Mouse (Mus musculus) urinary bladder, postnatal 10 days (tissue): ENCODE data around the gene Gm37240.
"Not testable (repeated sequence)": the region's sequence is repeated elsewhere in the genome, so short reads cannot be mapped to it uniquely, and the experiment has no call there.

ENCODE experiments used
- DNase-seq: peaks from one replicate; pipeline ENCODE4 v3.0.0; 2022; ENCODE audit warnings: low spot score

Gene Gm37240

DNA sequence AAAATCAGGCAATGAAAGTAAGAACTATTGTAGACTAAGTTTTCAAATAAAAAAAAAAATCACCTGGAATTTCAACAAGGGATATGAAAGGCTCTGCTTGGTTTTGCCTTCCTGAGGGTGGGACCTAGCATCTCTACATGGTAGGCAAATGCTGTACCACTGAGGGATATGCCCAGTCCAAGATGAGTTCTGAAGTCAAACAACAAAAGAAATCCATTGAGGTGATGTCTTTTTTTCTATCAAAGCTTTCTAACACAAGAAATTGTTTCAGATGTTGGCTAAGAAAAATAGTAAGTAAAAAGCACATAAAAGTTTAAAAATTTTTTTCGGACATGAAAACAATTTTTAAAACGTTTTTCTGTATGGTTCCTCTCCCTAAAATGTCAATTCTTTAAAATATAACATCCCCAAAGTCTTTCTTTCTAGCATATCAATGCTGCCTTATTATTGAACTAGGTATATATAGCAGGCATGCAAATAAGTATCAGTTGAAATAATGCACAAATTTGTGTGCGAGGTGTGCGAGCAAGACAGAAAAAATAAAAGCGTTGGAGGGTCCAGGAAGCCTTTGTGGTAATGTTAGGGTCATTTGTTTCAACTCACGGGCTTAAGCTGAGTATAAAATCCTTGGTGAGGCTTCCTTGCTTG lies 314.0 kb downstream of the Gm37240 start:
- no peak for DNase-seq

DNA sequence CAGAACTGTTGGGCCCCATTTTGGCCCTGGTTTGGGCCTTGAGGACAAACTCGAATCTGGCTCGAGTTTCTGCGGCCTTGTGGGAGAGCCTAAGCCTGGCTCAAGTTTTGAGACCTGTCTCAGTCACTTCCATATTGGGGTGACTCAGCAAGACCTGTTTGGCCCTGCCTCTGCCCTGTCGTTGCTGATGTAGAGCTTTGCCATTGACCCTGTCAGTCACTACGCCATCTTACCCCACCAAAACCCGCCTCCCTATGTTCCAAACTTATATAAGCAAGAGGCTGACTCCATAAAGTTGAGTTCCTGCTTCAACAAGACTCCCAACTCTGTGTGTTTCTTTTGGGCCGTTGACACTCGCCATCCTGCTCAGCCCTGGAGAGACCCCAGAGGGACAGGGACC lies 314.8 kb downstream of the Gm37240 start:
- not testable (repeated sequence) for DNase-seq

DNA sequence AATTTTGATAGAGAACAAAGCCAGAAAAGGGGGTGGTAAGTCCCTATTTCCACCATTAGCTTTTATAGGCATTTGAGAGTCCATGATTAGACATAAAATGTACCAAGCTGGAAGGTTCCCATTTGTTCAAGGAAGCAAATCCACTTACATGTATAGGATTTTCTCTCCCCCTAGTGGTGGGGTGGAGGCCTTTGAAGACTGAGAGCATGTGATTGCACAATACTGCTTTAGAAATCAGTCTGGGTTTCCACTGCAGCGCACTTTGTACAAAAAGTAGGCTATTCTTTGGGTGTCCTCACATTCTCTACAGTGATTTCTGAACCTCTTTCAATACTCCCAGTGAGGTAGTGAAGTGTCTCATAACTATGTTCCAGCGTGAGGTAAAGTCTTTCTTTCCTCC lies 316.0 kb downstream of the Gm37240 start:
- no peak for DNase-seq

DNA sequence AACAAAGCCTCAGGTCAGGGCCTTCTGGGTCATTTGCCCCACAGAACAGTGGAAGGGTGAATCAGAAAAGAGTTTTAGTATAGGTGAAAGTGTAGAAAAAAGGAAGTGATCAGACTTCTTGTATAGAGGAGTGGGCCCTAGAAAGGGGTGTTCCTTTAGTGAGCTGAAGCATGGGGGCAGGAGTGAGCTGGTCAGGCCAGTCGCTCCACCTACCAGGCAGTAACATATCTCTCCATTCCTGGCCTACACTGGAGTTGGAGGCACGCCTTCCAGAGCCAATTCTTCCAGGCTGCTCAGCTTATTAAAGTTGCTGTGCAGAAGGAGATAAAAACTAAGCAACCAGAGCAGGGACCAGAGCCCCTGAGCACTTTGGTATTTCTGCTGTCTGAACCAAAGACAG lies 322.7 kb downstream of the Gm37240 start:
- DNase-seq: no peak

DNA sequence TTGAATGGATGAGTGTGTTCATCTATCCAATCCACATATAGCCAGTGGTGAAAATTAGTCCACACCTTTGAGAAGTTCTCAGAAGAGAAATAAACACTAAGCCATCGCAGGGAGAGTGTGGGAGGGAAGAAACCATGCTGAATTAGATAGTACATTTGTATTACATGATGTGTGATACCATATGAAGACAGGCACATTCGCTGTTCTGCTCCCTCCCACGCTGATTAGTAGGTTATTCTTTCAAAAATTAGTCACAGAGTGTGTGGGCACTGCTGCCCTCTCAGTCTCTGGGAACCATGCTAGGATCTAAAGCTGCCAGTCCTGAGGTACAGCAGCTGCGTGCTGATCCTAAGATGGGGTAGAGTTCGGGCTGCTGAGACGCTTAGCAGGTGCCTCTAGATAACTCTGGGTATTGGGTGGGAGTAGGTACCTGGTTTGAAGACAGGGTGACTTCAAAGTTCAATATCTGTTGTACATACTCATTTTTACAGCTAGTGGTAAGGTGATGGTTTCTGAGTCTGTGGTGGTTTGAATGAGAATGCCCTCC lies 333.5 kb downstream of the Gm37240 start:
- no peak for DNase-seq

DNA sequence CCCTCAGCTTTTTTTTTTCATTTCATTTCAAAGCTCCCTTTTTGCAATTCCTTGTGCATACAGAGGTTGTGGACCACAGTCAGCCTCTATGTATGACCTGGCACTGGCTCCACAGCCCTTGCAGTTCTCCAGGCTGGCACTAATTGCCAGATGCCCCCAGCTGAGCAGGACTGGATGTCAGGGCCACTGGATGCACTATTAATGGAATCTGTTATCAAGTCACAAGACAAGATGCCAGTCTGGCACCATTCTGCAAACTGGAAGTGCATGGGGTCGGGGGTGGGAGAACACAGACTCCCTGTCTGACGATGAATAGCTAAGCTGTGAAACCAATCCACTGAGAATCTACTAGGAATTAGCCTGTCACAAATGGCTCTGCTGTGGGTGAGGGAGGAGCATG lies 336.0 kb downstream of the Gm37240 start:
- no peak for DNase-seq

DNA sequence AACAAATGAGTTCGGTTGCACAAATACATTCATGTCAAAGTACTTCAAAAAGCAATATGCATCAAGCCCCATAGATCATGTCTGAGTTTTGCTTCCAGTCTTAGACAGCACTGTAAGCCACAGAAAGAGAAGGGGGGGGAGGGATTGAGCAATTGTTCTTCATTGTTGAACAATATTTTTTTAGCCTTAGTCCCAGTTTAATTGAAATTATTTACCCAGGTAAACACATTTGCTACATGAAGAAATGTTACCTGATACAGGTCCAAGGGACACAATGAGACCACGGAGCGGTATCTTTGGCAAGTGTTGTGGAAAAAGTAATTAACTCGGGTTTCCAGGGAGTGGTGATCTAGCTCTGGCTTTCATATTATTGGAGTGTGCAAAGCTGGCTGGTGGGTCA lies 337.0 kb downstream of the Gm37240 start:
- DNase-seq: no peak

DNA sequence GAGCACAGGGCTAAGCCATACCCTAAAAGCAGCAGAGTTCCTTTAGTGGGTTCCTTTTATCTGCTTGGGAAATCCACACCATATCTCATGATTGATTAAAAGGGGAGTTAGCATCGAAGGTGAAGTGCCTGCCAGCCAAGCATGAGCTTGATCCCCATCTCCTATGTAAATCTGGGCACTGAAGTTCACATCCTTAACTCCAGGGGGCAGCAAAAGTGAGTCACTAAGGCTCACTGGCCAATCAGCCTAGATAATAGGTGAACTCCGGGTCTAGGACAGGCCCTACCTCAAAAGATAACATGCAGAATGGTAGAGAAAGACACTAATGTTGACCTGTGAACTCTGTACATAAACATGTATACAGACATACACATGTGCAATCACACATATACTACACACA lies 343.7 kb downstream of the Gm37240 start:
- DNase-seq: no peak

DNA sequence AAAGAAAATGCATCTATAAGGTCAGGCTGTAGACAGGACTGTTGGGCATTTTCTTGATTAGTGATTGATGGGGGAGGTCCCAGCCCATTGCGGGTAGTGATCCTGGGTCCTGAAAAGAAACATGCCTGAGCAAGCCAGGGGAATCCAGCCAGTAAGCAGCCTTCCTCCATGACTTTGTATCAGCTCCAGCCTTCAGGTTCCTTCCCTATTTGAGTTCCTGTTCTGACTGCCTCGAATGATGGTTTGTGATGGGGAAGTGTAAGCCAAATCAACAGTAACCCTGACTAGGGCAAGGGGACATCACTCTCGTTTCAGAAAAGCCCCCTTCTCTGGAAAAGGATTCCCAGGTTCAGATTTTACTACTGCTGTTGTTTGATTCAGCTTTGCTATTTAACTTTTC lies 344.6 kb downstream of the Gm37240 start:
- no peak for DNase-seq

DNA sequence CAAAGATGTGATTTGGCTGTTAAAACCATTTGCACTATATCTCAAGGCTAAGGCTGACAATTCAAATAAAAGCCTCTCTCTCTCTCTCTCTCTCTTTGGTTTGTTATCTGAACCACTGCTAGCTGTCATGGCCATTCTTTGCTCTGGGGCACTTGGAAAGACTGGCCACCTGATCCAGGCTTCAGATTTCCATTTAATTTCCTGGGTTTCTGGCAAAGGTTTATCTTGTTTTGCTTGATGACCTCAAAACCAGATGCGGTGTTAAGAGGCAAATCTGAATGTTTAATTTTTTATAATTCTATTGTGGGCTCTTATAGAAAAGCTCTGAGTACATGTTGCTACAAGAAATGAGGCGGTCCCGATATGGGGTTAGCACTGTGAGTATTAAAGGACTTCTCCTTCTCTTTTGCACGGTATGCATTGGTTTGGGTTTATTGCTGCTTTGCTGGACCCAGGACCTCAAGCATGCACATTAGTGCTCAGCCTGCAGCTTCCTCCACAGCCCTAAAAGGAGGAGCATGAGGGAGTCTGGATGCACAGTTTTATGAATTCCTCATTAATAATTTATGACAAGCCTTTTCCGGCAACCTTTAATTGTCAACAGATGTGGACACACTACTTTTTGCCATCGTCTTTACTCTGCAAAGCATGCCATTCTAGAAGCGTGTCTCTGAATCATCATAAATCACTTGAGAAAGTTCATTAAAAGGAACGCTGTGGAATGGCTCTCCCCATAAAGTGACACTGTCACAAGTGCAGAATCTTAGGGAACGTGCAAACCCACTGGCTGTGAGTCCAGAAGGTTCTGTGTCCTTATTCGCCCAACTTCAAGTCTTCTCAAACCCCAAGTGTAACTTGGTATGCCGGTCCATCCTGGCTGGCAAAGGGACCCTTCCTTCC lies 351.4 kb downstream of the Gm37240 start:
- no peak for DNase-seq

DNA sequence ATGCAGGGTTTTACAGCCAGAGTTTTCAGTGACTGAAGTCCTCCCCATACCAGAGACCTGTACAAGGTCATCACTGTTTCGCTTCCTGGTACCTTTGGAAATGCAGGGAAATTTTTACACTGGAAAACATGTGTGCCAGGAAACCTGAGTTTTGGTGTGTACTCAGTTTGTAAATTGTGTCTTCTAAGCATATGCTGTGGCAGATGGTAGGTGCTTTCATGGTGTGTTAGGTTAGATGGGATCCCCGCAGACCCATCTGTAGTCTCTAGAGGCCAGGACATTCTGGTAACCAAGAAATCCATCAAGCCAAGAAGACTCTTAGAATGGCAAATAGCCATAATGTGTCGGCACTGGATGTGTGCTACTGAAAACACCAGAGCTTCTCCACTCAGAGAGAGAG lies 352.3 kb downstream of the Gm37240 start:
- no peak for DNase-seq

DNA sequence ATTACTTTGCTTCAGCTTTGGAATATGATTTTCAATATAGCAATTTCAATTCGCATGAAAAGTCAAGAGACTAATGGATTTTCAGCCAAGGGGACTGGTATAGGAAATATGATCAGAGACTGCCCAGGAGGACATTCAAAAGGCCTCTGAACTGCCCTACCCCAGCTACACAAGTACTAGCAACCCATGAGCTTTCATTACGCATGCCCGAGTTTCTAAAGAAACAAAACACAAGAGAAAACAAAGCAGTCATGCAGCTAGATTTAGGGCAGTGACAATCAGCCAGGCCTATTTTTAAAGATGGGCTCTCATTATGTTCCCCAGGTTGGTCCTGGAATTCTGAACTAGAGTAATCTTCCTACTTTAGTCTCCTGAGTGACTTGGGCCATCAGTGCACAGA lies 354.9 kb downstream of the Gm37240 start:
- no peak for DNase-seq

DNA sequence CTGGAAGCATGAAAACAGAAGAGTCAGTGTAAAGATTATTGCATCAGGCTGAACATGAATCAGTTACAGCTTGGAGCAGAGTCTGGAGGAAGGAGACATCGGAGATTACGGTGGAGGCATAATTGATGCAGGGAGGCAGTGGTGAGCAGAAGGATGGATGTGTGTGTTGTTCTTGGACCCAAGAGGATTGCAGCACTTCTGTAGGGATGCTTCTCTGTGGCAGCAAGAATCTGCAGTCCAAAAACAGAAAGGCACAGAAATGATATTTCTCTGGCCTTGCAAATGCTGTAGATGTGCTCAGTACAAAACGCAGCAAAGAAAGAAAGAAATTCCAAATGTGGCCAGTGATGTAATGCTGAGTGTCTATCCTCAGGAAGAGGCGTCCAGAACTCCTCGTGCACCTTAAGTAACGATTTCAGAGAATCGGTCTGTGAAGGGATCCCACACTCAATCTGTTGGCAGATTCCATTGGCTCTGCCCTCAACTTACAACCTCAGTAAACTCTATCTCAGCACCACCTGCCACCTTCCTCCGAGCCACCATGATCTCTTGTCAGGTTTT lies 356.6 kb downstream of the Gm37240 start:
- DNase-seq: no peak

DNA sequence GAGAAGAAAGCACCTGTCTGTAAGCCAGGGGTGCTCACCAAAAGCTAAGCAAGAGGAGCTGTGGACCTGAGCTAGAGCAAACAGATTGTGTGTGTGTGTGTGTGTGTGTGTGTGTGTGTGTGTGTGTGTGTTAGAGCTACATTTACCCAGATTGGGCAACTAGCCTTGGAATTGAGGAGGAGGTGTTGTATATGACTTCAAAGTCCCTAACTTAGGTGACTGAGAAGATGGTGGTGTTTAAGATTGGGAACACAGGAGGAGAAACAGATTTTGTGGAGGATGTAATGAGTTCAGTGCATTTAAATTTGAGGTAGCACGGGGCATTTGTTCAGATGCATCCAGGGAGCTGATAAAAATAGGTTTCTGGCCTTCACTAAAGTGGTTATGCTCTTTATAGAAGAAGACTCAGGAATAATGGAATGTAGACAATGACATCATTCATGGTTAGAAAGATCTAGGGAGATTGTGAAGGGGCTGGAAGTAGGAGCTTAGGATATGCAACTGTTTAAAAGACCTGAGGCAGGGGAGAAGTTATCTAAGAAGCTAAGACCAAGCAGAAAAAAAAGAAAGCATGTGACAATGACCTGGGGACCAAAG lies 365.9 kb downstream of the Gm37240 start:
- no peak for DNase-seq

DNA sequence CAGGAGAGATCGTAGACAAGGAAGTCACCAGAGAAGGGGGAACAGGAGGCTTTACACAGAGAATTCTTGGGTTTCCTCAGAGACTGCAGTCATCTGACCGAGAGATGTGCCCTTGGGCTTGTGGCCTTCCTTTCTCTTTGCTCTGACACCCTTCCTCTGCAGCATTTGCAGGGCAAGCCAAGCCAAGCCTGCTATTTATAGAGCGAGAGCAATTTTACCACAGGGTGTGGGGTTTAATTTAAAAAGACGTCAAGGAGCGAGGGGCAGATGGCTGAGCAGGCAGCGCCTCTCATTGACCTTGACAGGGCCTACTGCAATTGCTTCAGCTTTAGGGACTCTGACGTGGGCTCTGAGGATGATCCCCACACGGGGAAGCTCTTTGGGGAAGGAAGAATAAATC lies 368.6 kb downstream of the Gm37240 start:
- no peak for DNase-seq

DNA sequence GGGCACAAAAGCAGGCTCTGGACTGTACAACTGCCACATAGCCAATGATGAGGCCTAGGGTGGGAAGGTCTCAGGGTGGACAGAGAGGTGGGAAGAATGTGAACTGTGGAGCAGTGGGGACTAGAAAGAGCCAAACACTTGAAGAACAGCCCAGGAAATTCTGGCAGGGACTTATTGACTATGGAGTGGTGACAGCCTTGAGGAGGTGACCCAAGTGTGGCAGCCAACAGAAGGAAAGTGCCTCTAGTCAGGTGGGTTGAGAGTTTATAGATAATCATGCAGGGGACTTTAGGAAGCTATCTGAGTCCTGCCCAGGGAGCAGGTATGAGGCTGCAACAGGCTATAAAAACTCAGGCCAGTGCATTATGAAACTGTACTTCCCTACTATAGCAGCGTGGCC lies 369.2 kb downstream of the Gm37240 start:
- no peak for DNase-seq

DNA sequence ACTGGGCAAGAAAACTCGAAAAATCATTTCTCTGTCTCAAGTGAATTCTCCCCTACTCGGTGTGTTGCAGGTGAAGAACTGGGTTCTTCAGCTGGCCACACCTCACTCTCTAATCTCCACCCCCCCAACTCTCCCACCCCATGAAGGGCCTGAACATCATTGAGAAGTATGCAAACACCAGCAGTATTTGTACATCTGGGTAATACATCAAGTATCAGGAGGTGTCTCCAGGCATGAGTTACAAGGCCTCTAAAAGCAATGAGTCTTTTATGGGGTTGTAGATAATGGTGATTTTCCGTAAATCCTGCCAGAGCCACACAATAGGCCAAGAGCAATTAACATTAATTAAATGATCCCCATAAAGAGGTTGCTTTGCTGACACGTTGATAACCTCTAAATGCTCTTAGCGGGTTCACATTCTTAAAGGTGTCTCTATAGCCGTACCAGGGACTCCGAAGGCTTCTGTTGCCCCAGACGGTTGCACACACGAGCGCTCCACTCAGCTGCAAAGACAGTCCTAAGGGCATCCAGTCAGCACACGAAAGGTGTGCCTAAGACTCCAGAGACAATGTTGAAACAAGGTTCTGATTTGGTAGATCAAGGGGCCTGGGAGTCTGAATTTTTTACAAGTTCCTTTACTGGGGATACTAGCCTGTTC lies 370.4 kb downstream of the Gm37240 start:
- no peak for DNase-seq

DNA sequence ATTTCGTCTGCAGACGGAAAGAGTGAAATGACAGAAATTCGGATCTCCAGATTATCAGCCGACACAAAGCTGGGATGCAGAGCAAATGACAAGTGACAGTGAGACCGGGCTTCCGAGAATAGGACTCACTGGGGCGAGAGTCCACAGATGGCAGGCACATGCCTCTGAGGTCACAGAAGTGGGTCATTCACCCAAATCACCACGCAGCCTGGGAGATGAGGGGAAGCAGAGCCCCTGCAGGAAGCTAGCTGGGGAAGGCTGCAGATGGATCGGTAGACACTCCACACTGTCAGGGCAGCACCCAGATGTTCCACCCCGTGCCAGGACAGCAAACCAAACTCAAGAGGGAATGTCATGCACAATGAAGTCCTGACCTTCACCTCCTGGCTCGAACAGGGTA lies 372.6 kb downstream of the Gm37240 start:
- no peak for DNase-seq

DNA sequence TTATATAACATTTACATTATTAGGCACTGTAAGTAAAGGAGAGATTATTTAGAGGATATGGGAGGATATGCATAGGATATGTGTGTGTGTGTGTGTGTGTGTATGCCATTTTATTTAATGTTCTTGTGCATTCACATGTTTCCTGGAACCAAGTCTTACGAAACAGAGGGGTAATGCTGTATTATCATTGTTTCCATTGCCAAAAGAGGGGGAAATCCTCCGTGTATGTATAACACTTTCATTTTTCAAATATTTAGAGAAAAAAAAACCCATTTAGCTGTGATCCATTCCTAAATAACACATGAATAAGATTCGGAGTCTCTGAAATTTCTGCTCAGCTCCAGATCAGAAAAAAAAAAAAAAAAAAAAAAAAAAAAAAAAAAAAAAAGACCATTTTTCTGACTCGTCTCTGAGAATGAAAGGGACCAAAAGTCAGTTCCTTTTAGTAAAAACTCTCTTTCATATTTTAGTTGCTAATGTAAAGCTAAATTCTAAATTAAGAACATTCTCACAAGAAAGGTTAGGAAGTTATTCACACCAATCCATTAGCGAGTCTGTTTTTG lies 378.5 kb downstream of the Gm37240 start:
- no peak for DNase-seq

DNA sequence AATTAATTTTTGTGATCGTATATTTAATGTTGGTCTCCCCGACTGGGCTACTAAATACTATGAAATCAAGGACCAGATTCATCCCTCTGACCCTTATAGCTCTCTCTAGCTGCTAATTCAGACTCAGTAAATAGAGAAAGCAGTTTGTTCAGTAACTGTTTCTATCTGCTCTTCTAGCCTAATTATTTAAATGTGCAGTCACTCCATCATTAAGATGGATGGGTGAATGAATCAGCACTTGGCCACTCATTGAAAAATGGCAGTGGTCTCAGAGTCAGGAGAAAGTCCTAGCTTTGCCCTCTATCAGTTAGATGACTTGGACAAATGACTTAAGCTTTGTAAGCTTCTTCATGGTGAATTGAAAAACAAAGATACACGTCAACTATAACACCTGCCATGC lies 387.2 kb downstream of the Gm37240 start:
- DNase-seq: no peak

DNA sequence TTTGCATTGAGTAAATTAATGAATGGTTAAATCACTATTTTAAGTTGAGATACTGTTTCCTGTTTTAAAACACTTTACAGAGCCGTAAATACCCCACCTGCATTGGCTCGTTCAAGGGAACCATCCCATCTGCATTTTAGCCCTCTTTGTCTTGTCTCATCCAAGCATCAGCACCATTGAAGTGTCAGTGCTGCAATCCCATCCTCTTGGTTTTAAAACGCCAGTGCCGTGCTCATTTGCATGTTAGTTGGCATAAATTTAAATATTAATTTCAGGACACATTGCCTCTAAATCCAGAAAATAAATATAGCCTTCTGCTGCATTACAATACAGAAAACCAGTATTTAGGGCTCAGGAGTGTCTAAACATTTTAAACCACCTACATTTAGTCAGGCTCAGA lies 391.2 kb downstream of the Gm37240 start:
- DNase-seq: no peak

DNA sequence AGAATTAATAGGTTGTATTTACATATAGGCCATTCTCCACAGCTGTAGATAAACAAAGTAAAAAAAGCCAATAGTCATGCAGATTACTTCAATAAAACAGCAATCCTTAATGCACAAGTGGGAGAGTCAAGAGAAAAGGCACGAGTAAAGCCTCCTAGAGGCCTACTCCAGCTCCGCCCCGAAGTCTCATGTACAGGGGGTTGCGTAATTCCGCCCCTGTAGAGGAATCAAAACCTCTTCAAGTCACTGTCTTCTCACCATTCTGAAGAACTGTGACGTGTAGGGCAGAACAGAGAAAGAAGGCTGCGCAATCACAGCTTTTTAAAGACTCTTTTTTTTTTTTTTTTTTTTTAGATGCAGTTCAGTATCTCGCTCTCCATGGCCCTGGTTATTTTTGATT lies 393.5 kb downstream of the Gm37240 start:
- no peak for DNase-seq
